Mouse (Mus musculus): ENCODE measurements around the gene Ncln. TPM values are rescaled to one million over a fixed set of nuclear protein-coding genes. Genes with fewer than 3 reads are reported as not detected.

Gene Ncln
- total RNA-seq, 2 experiments from 2014 or later = 8.1 to 10.8 TPM

GRCm38 (mm10) chr10:81519227-81519977, 23.2 kb upstream of the Ncln start:
- ATAC-seq (replicated peaks; ENCODE audit: low FRiP score, poor library complexity, severe bottlenecking) = no peak

- ATAC-seq (replicated peaks; ENCODE audit: low FRiP score, poor library complexity, severe bottlenecking) = peak; percentile 79
Measured at GRCm38 (mm10) chr10:81518546-81518945, 22.4 kb upstream of the Ncln start.

GRCm38 (mm10) chr10:81517227-81517626, 21.0 kb upstream of the Ncln start:
- ATAC-seq (replicated peaks; ENCODE audit: low FRiP score, poor library complexity, severe bottlenecking) = no peak

- ATAC-seq (replicated peaks; ENCODE audit: low FRiP score, poor library complexity, severe bottlenecking) = no peak
Measured at GRCm38 (mm10) chr10:81513798-81514197, 17.6 kb upstream of the Ncln start.

GRCm38 (mm10) chr10:81510246-81510810, 14.1 kb upstream of the Ncln start:
- ATAC-seq (replicated peaks; ENCODE audit: low FRiP score, poor library complexity, severe bottlenecking) = no peak

GRCm38 (mm10) chr10:81507691-81508489, 11.7 kb upstream of the Ncln start:
- no peak for ATAC-seq (replicated peaks; ENCODE audit: low FRiP score, poor library complexity, severe bottlenecking)

GRCm38 (mm10) chr10:81507095-81507494, 10.9 kb upstream of the Ncln start:
- ATAC-seq (replicated peaks; ENCODE audit: low FRiP score, poor library complexity, severe bottlenecking) = no peak

GRCm38 (mm10) chr10:81505016-81505664, 8.9 kb upstream of the Ncln start:
- no peak for ATAC-seq (replicated peaks; ENCODE audit: low FRiP score, poor library complexity, severe bottlenecking)

GRCm38 (mm10) chr10:81502658-81503057, 6.5 kb upstream of the Ncln start:
- ATAC-seq (replicated peaks; ENCODE audit: low FRiP score, poor library complexity, severe bottlenecking) = peak; percentile 77

GRCm38 (mm10) chr10:81501863-81502262, 5.7 kb upstream of the Ncln start:
- ATAC-seq (replicated peaks; ENCODE audit: low FRiP score, poor library complexity, severe bottlenecking) = no peak

- no peak for ATAC-seq (replicated peaks; ENCODE audit: low FRiP score, poor library complexity, severe bottlenecking)
Measured at GRCm38 (mm10) chr10:81500032-81500431, 3.8 kb upstream of the Ncln start, which contains the start of gene S1pr4. TSS of gene S1pr4 (minus strand) at chr10:81500132.

GRCm38 (mm10) chr10:81499250-81499901, 3.2 kb upstream of the Ncln start:
- no peak for ATAC-seq (replicated peaks; ENCODE audit: low FRiP score, poor library complexity, severe bottlenecking)

GRCm38 (mm10) chr10:81498316-81499249, 2.4 kb upstream of the Ncln start:
- ATAC-seq (replicated peaks; ENCODE audit: low FRiP score, poor library complexity, severe bottlenecking) = no peak

- no peak for ATAC-seq (replicated peaks; ENCODE audit: low FRiP score, poor library complexity, severe bottlenecking)
Measured at GRCm38 (mm10) chr10:81497401-81498270, 1.4 kb upstream of the Ncln start.

GRCm38 (mm10) chr10:81496969-81497368, 777 bp upstream of the Ncln start:
- no peak for ATAC-seq (replicated peaks; ENCODE audit: low FRiP score, poor library complexity, severe bottlenecking)

- ATAC-seq (replicated peaks; ENCODE audit: low FRiP score, poor library complexity, severe bottlenecking) = no peak
Measured at GRCm38 (mm10) chr10:81495616-81496263, 452 bp downstream of the Ncln start.

- no peak for ATAC-seq (replicated peaks; ENCODE audit: low FRiP score, poor library complexity, severe bottlenecking)
Measured at GRCm38 (mm10) chr10:81495151-81495550, 1.0 kb downstream of the Ncln start.

Measured in erythroblast, adult 5-6 weeks (primary cell).